Mouse (Mus musculus) stomach, embryonic 15.5 days (tissue): ENCODE measurements around the gene Vmn2r85. TPM values are rescaled to one million over a fixed set of nuclear protein-coding genes. Genes with fewer than 3 reads are reported as not detected.
"Not testable (repeated sequence)": the region's sequence is repeated elsewhere in the genome, so short reads cannot be mapped to it uniquely, and the experiment has no call there.

ENCODE experiments used
- ATAC-seq: fragments of 200-750 bp; cut with Nextera tagmentation; 2 replicates; pipeline ENCODE4 v1.8.0; 2017; ENCODE audit warnings: low read depth, moderate number of reproducible peaks, moderate TSS enrichment; ENCODE audit not compliant: insufficient read depth, low FRiP score
- H3K27ac ChIP-seq: fragments of 300-500 bp; sonication (generic); 2 replicates; pipeline ENCODE4 v1.5.1; 2015; ENCODE audit warnings: mild to moderate bottlenecking, inconsistent platforms
- H3K27me3 ChIP-seq: fragments of 300-500 bp; sonication (generic); replicated peaks from 2 replicates; pipeline ENCODE4 v1.6.1; 2015; ENCODE audit warnings: inconsistent platforms
- H3K36me3 ChIP-seq: fragments of 300-500 bp; sonication (generic); 2 replicates; pipeline ENCODE4 v1.6.1; 2015; ENCODE audit warnings: inconsistent platforms
- H3K4me1 ChIP-seq: fragments of 300-500 bp; sonication (generic); 2 replicates; pipeline ENCODE4 v1.6.1; 2015; ENCODE audit warnings: inconsistent platforms
- H3K4me2 ChIP-seq: fragments of 300-500 bp; sonication (generic); 2 replicates; pipeline ENCODE4 v1.6.1; 2015; ENCODE audit warnings: mild to moderate bottlenecking, inconsistent platforms
- H3K4me3 ChIP-seq: fragments of 300-500 bp; sonication (generic); replicated peaks from 2 replicates; pipeline ENCODE4 v1.5.1; 2015; ENCODE audit warnings: inconsistent platforms
- H3K9ac ChIP-seq: fragments of 300-500 bp; sonication (generic); 2 replicates; pipeline ENCODE4 v1.6.1; 2015; ENCODE audit warnings: inconsistent platforms
- H3K9me3 ChIP-seq: fragments of 300-500 bp; sonication (generic); 2 replicates; pipeline ENCODE4 v1.6.1; 2016; ENCODE audit warnings: inconsistent platforms
- WGBS: fragments of 180-500 bp; shearing (Covaris S2); methylation state at CpG from one replicate; pipeline ENCODE4 v1.1.7; 2015; 5-methylcytosine and 5-hydroxymethylcytosine counted together
- polyA plus RNA-seq: library from polyadenylated mRNA; unstranded; fragments of >200 nt; fragmentation: Nextera tagmentation; extraction: Ambion mirVana; gene quantifications from 2 replicates; pipeline ENCODE4 v1.2.1, GENCODE M21; 2015

The Vmn2r85 gene
- polyA plus RNA-seq = not detected in 2 replicates

- H3K9me3 ChIP-seq, H3K4me3 ChIP-seq, H3K27ac ChIP-seq, H3K36me3 ChIP-seq, H3K4me2 ChIP-seq, H3K27me3 ChIP-seq, H3K4me1 ChIP-seq, ATAC-seq, H3K9ac ChIP-seq: not testable (repeated sequence)
Observed at GRCm38 (mm10) chr10:130429603-130430002, at the start of gene Vmn2r85. Vmn2r85 (minus strand) TSS chr10:130429703.

DNA sequence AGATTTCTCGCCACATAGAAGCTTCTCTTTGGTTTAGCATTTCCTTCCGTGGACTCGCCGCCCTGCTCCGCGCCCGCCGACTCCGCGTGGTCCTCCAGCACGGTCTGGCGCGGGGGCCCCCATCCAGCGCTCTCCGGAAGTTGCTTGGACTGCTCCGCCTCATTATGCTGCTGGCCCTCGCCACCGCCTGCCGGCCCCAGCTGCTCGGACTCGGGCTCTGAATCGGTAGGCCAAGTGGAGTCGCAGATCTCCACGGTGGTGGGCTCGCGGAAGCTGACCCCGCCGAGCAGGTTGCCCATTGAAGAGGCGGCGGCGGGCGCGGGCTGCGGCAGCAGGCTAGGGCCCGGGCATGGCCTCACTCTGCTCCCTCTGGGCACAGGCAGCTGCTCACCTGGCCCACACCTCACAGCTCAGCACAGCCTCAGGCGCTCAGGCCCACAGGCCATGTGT is 40.8 kb upstream of the Vmn2r85 start:
- Histone ChIP-seq H3K27ac (no peak overlapping the region), H3K27me3 (no peaks in the 10 kb centered on the region), H3K4me2 (peak overlapping the region; percentile 92), H3K4me3 (peak overlapping the region; percentile 46), H3K4me1 (no peaks in the 10 kb centered on the region), H3K9me3 (no peaks in the 10 kb centered on the region), H3K9ac (peak overlapping the region; percentile 46; the same call in 1 of the 2 replicates), H3K36me3 (no peaks in the 10 kb centered on the region)
- peak; percentile 92 for ATAC-seq
- WGBS = 4% methylated on average over 36 of the region's 36 CpGs

DNA sequence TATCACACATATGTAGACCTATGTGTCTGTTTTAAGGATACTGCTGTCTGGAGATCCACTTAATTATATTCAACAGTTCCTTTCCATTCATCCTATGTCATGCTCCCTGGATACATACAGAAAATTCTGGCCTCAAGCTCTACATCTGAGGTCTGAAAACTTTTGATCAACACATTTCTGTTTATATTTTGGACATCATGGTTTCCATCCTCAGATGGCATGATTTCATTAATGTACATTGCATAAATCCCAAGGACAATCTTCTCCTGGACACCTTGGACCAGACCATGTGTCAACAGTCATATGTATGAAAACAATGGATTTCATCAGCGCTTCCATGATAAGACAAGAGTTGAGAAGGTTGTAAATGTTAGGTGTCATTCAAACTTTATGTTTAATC is 26.4 kb upstream of the Vmn2r85 start, which contains the start of gene Vmn2r86:
Gene Vmn2r86, minus strand, starts transcription at position 101 of the 400 bp plus-strand sequence.
- WGBS = 92% methylated on average over 1 of the region's 1 CpGs
- not testable (repeated sequence) for H3K9ac ChIP-seq, ATAC-seq, H3K27ac ChIP-seq, H3K4me2 ChIP-seq, H3K9me3 ChIP-seq, H3K4me3 ChIP-seq, H3K36me3 ChIP-seq, H3K27me3 ChIP-seq, H3K4me1 ChIP-seq

- Histone ChIP-seq H3K4me1 (no peaks in the 10 kb centered on the region), H3K9me3 (no peaks in the 10 kb centered on the region), H3K27me3 (no peaks in the 10 kb centered on the region), H3K9ac (no peak overlapping the region), H3K36me3 (no peaks in the 10 kb centered on the region), H3K27ac (no peak overlapping the region), H3K4me2 (no peak overlapping the region), H3K4me3 (no peak overlapping the region)
- ATAC-seq = no peak
- 89% methylated on average over 21 of the region's 21 CpGs for WGBS
Observed at GRCm38 (mm10) chr10:130444776-130445175, 15.3 kb upstream of the Vmn2r85 start.

GRCm38 (mm10) chr10:130434185-130434898 is 4.8 kb upstream of the Vmn2r85 start:
- H3K27ac ChIP-seq, H3K27me3 ChIP-seq, H3K4me3 ChIP-seq, H3K36me3 ChIP-seq, H3K9ac ChIP-seq, H3K4me2 ChIP-seq, H3K4me1 ChIP-seq, ATAC-seq, H3K9me3 ChIP-seq: not testable (repeated sequence)
- WGBS = 81% methylated on average over 11 of the region's 11 CpGs

GRCm38 (mm10) chr10:130422368-130422767 is 7.1 kb downstream of the Vmn2r85 start:
- not testable (repeated sequence) for H3K9me3 ChIP-seq, ATAC-seq, H3K4me2 ChIP-seq, H3K27me3 ChIP-seq, H3K36me3 ChIP-seq, H3K27ac ChIP-seq, H3K9ac ChIP-seq, H3K4me3 ChIP-seq, H3K4me1 ChIP-seq
- WGBS = 78% methylated on average over 2 of the region's 2 CpGs

DNA sequence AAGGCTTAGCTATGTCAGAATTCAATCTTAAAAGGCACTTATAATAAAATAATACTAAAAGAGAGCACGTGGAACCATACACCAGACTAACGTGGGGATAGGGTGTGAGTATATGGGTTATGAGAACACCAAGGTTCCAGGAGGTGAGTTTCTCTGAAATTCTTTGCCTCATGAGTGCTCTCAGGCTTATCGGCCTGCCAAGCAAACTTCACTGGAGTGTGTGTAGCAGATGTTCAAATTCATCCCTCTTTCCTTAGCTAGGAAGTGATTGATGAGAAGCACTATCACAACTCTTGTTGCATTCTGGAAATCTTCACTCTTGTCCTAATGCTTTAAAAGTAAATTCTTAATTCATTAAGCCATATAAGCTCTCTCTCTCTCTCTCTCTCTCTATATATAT is 9.1 kb downstream of the Vmn2r85 start:
- Histone ChIP-seq H3K4me2 (no peak overlapping the region), H3K4me1 (no peaks in the 10 kb centered on the region), H3K9me3 (no peaks in the 10 kb centered on the region), H3K36me3 (no peaks in the 10 kb centered on the region), H3K4me3 (no peak overlapping the region), H3K27me3 (no peaks in the 10 kb centered on the region), H3K27ac (no peak overlapping the region), H3K9ac (no peak overlapping the region)
- WGBS = 82% methylated on average over 3 of the region's 3 CpGs
- ATAC-seq = no peak

DNA sequence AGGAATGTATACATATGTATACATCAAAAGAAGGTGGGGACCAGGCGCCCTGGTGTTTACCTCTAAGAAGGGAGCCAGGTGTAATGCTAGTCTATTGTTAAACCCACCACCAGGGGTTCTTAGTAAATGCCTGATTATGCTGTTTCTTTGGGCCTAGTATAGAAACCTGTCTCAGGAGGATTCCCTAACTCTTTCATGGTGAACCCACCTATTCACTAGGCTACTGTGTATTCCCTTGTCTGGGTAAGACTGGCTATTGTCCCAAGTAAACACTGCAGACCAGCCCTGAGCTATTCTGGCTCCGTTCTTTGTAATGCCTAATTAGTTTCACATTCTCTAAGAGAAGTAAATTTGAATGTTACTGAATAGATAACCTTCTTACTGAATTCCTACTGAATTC is 9.5 kb downstream of the Vmn2r85 start:
- 66% methylated on average over 2 of the region's 2 CpGs for WGBS

GRCm38 (mm10) chr10:130416352-130416751 is 13.2 kb downstream of the Vmn2r85 start:
- H3K9ac ChIP-seq, H3K4me2 ChIP-seq, H3K4me1 ChIP-seq, H3K27ac ChIP-seq, H3K36me3 ChIP-seq, H3K27me3 ChIP-seq, ATAC-seq, H3K9me3 ChIP-seq, H3K4me3 ChIP-seq: not testable (repeated sequence)

More for the DNA sequence above, 9.5 kb downstream of the Vmn2r85 start:
- not testable (repeated sequence) for H3K9me3 ChIP-seq, H3K36me3 ChIP-seq, H3K4me3 ChIP-seq, H3K27ac ChIP-seq, H3K9ac ChIP-seq, H3K4me1 ChIP-seq, H3K27me3 ChIP-seq, H3K4me2 ChIP-seq, ATAC-seq

DNA sequence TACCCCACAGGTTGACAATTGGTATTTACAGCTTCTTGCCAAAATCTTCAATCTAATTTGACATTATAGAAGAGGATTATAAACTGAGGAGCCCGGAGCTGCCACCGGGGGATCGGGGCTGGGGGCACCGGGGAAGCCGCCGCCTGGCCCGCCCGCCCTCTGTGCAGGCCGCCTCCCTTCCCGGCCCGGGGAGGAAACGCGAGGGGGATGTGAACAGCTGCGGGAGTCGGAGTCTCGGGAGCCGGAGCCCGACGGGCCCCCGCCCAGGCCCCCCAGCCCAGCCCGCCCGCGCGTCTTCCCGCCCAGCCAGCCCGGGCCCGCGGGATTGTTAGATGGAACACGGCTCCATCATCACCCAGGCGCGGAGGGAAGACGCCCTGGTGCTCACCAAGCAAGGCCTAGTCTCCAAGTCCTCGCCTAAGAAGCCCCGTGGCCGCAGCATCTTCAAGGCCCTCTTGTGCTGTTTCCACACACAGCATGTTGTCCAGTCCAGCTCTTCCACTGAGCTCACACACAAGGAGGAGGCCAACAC is 17.3 kb downstream of the Vmn2r85 start:
- not testable (repeated sequence) for H3K36me3 ChIP-seq, H3K27ac ChIP-seq, H3K4me3 ChIP-seq, H3K27me3 ChIP-seq, H3K9me3 ChIP-seq, H3K9ac ChIP-seq, H3K4me2 ChIP-seq, H3K4me1 ChIP-seq
- 56% methylated on average over 27 of the region's 35 CpGs for WGBS
- peak; percentile 50 for ATAC-seq

- Histone ChIP-seq H3K4me3 (no peak within 1 kb of the TSS), H3K4me1 (no peaks in the 10 kb centered on the region), H3K36me3 (no peaks in the 10 kb centered on the region), H3K9ac (no peak within 1 kb of the TSS), H3K4me2 (no peak within 1 kb of the TSS), H3K27ac (no peak within 1 kb of the TSS), H3K9me3 (no peaks in the 10 kb centered on the region), H3K27me3 (no peaks in the 10 kb centered on the region)
- no peak for ATAC-seq
Observed at GRCm38 (mm10) chr10:130394232-130394631, 35.3 kb downstream of the Vmn2r85 start, which contains the start of gene Vmn2r84. Vmn2r84 (minus strand) TSS chr10:130394332.

- Histone ChIP-seq H3K4me1 (no peaks in the 10 kb centered on the region), H3K27me3 (no peaks in the 10 kb centered on the region), H3K4me2 (no peak overlapping the region), H3K9ac (no peak overlapping the region), H3K4me3 (no peak overlapping the region), H3K36me3 (no peaks in the 10 kb centered on the region), H3K9me3 (no peaks in the 10 kb centered on the region), H3K27ac (no peak overlapping the region)
- no peak for ATAC-seq
- 88% methylated on average over 2 of the region's 2 CpGs for WGBS
Observed at GRCm38 (mm10) chr10:130375145-130375544, 54.4 kb downstream of the Vmn2r85 start.
